Mouse (Mus musculus) Muller cell, postnatal 12 days (primary cell): Measurements from ENCODE around the gene Dennd6b.

Experiments
- DNase-seq: peaks from one replicate; pipeline ENCODE4 v3.0.0-alpha.2; 2015; ENCODE audit errors: inconsistent ontology term

Dennd6b gene

DNA sequence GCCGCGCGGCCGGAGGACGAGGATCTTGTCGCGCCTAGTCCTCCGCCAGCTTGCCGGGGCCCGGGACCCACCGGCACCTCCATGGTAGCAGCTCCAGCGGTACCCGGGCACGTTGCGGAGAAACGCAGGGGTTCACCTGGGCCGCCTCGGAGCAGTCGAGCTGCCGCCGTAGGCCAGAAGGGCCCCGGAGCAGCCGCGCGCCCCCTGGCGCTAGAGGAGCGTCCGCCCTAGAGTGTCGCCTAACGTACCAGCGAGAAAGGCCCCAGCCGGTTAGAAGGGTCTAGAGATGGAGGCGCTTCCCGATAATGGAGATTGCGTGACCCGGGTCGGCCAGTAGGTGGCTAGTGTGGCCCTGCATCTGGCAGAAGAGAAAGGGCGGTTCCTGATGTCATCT lies at the start of gene Dennd6b:
TSS of gene Dennd6b (minus strand) at position 184 of the 394 bp plus-strand sequence.
- DNase-seq, result peak; percentile 98

DNA sequence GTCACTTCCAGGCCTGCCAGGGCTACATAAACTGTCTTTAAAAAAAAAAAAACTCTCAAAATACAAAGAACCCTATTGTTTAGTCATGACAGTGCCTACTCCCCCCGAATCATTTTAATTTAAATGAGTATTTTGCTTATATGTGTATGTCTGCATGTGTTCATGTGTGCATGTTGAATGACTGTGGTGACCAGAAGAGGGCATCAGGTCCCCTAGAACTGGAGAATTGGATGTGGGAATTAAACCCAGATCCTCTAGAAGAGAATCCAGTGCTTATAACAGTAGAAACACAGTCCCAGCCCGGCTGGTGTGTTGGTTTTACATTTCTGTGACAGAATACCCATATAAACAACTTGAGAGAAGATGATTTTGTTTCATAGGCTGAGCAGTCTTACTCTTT lies 44.7 kb upstream of the Dennd6b start:
- no peak for DNase-seq

DNA sequence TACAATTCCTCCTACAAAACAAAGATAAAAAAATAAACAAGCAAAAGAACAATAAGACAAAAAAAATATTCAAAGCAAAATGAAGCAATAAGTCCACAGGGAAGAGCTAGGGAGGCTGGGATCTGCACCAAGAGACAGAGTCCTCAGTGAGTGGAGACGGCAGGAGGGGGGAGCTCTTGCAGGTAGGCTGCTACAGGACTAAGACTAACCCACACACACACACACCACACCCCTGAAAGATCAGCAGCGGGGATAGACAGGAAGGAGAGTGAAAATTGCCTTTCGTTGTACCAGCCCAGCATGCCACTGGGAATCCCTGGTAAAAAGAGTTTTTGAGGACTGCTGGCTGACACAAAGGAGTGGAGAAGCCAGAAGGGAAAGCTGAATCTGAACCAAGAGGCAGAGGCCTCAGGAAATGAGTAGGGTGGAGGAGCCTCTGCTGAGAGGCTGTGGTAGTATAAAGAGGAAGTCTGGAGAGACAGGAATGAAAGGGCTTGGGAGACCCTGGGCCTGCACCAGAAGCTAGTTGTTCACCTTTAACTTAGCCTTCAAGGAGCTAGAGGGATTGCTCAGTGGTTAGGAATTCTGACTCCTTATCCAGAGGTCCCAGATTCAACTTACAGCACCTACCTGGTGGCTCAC lies 43.6 kb upstream of the Dennd6b start:
- no peak for DNase-seq

DNA sequence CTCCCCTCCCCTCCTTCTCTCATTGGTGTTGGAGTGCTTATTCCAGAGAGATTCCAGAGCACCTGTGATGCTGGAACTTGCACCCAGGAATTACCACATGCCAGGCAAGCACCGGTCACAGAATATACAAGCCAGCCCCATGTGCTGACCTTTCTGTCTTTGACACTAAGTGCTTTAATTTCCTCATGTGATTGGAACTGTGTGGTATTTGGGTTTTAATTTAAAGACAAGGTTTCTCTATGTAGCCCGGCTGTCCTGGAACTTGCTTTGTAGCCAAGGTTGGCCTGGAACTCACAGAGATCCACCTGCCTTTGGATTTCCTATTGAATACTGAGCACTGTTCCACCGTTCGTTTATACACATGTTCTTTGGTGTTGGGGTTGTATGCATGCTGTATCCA lies 37.8 kb upstream of the Dennd6b start:
- no peak for DNase-seq

DNA sequence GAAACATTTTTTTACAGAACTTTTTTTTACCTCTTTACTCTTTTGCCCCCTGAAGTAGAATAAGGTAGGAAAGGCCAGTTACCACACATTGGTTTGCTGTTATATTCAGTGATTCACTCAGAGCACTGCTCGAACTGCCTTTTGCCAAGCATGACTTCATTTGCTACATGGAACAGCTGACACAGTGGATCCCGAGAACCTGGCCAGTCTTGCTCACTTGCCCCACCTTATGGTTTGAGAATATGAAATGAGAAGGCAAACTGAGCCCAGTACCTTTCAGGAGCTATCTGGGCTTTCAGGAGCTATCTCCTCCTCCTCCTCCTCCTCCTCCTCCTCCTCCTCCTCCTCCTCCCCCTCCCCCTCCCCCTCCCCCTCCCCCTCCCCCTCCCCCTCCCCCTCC lies 37.3 kb upstream of the Dennd6b start:
- DNase-seq, result peak; percentile 25

DNA sequence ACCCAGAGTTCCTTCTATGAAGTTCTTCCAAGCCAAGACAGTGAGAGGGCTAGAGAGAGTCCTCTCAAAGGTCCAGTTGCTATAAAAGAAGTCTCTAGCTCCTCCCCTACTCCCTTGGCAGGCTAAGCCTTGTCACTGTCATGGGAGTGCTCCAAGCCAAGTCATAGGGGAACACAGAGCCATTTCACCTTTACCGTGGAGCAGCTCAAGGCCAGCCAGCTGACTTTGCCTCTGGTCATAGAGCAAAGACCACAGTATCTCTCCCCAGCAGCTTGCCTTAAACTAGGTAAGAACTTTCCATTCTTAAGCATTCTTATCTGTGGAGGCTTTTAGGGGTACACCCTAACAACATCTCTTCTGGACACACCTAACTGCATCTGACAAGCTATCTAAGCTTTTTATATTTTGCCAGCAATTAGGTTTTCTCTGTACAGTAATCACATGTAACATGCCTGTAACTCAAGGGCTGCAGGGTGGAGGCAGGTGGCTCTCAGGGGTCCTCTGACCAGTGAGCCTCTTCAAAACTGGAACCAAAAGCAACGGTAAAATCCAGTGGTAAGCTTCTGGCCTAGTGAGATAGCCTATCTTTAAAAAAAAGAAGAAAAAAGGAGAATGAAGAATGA lies 19.4 kb upstream of the Dennd6b start:
- DNase-seq, result no peak

DNA sequence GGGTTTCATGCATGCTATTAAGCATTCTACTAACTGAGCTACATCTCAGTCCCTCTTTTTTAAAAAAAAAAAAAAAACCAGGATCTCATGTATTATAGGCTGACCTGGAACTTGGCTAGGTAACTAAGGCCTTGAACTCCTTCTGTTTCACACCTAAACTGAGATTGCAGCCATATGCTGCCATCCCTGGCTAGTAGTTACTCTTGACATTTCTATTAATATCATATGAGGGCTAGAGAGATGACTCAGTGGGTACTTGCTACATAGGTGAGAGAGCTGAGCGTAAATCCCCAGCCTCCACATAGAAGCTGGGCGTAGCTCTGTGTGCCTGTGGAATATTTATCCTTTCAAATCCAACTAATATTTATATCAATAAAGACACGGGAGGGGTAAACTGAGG lies 18.7 kb upstream of the Dennd6b start:
- no peak for DNase-seq

DNA sequence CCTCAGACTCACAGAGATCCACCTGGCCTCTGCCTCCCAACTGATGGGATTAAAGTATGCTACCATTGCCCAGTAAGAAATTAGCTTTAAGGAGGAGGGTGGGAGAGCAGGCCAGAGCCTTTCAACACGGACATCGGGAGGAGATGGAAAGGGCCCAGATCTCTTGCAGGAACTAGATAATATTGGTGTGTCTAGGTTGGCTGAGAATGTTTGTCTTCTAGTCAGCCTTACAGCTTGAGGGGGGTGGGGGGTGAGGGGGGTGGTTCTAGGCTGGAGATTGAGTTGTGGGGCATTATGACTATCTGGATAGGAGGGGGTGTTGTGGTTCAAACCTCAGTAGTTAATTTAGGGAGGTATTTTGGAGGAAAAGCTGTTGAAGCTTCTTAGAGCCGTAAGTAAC lies 17.2 kb upstream of the Dennd6b start:
- no peak for DNase-seq

DNA sequence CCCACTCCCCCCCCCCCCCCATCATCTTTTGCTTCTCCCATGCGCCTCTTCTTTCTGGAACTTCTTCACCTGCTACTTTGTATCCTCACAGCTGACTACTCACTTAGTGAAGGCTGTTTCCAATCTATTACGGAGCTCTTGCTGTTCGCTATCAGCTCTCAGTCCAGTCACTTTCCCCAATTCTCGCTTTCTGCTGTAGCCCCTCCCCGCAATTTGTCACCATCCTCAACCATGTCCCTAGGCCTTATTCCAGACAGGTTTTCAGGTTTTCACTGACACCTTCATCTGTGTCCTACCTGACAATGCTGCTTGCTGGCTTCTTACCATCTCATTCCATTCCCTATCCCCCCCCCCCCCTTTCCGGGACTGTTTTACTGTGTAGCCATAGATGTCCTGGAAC lies 16.2 kb upstream of the Dennd6b start:
- no peak for DNase-seq

DNA sequence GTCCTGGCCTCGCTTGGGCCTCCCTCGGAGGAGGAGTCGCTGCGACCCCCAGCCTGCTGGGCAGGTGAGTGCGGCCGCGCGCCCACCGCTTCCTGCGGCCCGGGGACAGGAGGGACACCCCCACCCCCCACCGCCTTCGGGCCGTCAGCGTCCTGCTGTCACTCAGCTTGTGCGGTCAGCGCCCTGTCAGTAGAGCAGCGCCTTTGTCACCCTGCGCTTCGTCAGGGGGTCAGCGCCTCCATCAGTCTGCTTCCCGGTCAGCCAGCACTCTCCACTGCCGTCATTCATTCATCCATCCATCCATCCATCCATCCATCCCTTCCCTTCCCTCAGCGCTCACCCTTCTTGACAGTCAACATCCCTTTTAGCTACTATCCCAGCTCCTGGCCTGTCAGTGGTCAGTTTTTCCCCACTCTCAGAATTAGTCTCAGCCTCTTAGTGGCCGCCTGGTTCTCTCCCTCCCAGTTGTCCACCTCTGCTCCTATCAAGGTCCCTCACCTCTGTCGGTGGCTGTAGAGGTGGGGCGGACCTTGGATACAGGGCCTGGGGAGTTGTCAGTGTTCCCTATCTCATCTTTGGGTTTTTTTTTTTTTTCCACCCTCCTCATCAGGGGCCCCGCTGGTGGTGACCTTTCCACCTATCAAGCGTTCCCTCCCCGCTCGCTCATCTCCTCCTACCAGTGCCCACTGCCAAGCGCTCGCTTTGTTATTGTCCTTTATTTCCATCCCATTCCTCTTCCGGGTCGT lies 15.6 kb upstream of the Dennd6b start:
- DNase-seq, result peak; percentile 55

DNA sequence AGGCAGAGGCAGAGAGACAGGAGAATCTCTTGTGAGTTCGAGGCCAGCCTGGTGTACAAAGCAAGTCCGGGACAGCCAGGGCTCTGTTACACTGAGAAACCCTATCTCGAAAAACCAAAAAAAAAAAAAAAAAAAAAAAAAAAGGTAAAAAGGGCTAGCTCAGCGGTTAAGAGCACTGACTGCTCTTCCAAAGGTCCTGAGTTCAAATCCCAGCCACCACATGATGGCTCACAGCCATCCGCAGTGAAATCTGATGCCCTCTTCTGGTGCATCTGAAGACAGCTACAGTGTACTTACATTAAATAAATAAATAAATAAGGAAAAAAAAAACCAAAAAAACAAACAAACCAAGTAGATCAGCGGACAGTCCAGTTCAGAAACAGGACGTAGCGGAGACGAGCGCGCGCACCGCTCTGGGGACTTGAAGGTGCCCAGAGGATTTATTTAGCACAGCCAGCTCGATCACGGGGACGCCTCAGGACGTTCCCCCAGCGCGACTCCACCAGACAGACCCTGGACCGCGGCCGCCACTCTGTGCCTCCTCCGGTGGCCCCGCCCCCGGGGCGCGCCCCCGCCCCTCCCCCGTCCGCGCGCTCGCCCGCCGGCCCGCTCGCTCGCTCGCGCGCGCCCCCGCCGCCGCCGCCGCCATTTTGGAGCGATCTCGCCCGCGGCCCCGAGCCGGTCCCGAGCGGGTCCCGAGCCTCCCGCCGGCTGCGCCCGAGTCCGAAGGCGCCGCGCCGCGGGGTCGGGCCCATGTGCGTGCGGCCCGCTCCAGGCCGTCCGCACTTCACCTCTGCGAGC lies 14.8 kb upstream of the Dennd6b start, which contains the start of gene Ppp6r2:
TSS of gene Ppp6r2 (plus strand) at position 639 of the 801 bp plus-strand sequence.
- peak; percentile 87 for DNase-seq

DNA sequence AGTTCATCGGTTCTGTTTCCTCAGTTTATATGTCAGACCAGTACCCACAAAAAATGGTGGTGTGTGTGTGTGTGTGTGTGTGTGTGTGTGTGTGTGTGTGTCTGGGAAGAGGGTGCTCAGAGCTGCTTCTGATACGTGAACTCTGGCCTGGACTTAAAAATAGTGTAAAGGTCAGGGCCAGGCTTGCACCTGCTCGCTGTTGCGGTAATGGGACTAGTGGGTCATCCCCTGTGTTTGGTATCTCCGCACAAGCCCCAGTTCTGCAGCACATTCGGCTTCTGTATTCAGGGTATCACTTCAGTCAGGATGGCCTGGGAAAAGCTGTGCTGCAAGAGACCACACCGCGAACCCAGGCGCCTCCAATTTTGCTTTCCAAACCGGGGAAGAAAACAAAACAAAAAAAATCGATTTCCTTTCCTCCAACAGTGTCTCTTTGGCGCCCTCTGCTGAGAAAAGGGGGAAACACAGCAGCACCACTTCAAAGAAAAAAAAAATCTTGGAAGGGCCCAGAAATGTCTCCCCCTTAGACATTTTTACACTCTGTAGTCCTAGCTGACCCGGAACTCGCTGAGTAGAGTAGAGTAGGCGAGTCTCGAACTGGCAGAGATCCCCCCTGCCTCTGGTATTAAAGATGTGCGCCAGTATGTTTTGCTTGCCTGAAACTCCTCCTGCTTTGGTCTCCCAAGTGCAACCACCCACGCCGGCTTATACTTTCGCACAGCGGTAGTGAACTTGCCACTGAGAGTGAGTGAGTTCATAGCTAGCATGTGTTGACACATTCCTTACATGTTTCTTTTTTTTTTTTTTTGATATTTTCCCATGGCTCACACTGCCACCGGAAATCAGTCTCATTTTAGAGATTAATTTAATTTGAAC lies 13.8 kb upstream of the Dennd6b start:
- peak; percentile 89 for DNase-seq

DNA sequence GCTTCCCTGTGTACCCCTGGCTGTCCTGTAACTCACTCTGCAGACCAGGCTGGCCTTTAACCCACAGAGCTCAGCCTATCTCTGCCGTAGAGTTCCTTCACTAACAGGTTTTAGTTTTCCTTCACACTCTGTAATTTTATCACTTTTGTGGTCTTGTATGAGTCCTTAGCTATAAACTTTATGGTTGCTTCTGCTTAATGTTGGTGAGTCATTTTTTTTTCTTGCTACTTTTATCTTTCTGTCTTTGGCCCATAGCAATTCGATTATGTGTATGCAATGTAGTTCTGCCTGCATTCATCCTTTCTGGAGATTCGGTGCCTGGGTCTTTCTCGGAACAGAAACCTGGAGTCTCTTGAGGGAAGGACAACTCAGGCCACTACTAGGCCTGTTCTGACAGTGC lies 11.2 kb upstream of the Dennd6b start:
- no peak for DNase-seq

DNA sequence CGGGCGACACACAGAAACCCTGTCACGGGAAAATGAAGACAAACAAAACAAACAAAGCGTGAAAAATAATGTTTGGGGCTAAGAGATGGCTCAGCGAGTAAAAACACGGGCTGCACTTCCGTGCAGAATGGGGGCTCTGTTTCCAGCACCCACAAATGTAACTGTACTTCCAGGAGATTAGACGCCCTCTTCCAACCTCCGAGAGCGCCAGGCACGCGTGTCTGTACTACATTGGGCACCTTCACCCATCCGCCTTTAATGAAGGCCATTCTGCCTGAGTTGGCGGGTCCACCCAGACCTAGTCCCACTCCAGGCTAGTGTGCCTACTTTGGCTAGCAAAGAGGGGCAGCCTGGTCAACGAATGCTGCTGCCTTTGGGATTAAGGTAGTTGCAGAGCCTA lies 760 bp upstream of the Dennd6b start:
- DNase-seq, result no peak

DNA sequence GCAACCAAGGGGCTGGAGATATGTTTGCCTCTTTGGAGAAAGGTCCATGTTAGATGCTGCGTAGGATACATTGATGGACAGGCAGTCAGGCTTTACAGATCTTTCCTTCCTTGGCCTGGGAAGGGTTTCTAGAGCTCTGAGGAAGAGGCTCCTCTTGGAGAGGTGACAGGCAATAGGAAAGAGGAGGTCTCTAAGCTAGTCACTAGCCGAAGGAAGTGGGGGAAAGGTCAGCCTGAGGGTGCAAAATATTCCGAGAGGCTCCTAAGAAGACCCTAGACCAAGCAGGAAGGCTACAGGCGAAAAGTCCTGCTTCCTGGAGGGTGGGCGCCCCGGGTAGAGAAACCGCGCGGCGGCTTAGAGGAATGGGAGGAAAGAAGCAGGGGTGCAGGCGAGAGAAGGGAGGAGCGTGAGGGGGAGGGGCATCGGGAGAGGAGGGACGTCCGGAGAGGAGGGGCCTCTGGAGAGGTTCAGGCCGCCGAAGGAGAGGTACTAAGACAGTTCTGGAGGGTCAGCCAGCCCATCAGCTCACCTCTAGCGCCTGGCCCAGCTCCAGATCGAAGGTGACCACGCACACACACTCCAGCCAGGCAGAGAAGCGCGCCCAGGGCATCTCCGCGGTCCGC lies 495 bp downstream of the Dennd6b start:
- DNase-seq, result peak; percentile 96

DNA sequence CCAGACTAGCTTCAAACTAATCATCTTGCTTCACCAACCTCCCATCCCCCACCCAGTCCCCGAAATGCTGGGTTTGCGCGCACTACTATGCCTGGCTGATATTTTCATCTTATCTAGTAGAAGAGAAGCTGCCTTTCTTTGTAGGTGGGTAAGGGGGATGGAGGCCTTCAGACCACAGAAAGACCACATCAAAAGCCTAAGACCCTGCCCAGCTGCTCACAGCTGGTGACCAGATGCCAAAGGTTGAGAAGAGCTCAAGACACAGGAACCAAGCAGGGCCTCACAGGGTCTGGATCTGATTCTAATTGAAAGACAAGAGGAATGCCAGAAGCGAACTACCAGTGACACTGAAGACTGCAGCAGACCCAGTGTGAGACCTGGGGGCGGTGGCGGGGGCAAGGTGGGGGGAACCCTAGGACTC lies 1.0 kb downstream of the Dennd6b start:
- no peak for DNase-seq

DNA sequence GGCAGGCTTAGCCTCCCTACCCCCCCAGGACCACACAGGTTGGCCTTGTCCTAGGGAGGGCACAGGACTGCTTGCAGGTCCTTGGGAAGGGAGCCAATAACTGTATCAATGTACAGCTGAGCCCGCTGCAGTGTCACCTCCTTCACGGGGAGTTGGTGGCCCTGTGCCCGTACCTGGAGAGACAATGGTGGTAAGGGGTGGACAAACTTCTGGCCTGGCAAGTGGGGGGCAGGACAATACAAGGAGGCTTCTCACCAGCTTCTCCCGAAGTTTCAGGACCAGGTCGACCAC lies 11.4 kb downstream of the Dennd6b start:
- DNase-seq, result no peak

DNA sequence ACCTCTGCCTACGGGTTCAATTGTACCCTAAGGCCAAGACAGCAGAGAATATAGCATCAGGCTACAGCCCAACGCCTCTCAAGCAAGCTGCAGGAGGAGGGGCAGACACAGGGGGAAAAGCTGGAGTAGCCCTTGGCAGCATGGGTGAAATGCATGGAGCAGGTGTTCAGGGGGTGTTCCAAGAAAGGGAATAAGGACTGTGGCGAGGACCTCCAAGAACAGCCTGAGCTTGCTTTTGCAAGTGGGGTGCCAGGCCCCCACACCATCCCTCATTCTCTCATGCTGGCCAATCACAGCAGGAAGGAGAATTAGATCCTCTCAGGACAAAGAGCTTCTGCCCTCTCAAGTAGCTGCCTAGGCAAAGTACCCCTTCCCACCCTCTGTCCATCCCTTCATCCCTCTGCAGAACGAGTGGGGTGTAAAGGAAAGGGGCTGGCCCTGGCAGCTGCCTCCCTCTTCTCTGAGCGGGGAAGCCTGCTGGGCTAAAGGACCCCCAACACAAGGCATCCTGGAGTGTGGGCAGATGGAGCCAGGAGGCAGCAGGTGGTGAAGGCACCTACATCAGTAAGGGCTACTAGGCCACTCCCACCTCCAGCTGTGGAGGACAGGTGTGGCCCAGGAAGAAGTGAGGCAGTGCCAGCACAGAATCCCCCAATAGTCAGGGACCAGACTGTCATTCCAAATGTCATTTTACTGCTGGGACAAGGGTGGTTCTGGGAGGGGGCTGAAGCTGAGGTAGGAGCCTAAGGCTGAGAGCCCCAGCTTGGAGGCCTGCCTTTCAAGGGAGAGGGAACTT lies 12.0 kb downstream of the Dennd6b start:
- DNase-seq, result no peak

DNA sequence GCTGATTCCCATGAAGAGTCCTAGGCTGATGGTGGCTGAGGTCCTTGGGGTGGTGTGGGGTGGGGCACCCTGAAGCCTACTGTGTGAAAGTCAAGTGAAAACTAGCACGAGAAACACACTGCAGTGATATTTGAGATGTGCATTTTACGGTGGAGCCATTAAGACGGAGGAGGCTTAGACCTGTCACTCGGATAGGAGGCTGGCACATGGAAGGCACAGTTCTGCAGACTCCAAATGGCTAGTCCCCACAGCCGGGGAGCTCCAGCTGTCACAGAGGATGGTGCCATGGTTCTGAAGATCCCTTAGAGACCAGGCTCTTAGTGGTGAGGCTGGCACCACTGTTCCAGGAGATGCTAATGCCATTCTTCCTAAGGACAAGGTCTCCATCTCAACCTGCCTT lies 13.5 kb downstream of the Dennd6b start:
- DNase-seq, result no peak

DNA sequence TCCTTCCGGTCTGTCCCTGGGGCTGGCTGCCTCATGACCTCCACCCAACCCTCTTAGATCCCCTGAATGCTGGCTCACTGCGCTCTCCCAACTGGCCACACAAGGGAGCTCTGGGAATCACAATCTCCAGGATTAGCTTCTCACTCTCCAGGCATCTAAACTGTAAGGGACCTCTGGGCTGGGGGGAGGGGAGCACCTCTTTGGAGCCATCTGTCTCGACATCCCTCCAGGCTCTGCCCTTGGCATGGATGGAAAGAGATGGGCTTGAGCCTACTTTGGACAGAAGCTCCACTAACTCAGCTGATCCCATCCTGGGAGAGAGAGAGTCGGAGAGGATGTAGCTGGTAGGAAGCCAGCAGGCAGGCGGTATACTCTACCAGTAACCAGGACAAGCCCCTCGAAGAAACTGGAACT lies 14.0 kb downstream of the Dennd6b start:
- DNase-seq, result peak; percentile 65
